Mouse (Mus musculus): ENCODE measurements at regions not wholly inside any gene's neighbourhood (a gene's known extent, or its start where the extent isn't known, plus 50 kb on each side); places are given as distances from the start of the nearest gene placed in this dataset.

DNA sequence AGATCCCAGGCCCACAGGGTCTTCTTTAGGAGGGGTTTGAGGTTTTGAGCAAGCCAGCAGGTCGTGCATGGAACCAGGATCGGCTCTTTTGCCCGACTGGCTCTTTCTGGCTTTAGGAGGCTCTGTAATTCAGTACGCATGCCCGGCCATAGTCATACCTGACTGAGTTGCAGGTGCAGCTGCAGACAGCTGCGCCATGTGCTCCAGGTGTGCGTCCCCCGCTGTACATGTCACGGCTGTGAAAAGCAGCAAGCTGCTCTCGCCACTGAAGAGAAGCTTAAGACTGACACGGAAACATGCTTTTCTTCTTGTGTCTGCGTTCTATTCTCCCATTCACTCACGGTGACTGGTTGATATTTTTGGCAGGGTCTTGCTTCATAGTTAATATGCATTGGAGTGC is 123.2 kb upstream of the Satb1 start:
- TF ChIP-seq KAT2A (IDR thresholded peaks at IDR 0.05; ENCODE audit: insufficient replicate concordance, low read length) = no peak
- no peak for TF ChIP-seq ZMIZ1 (IDR thresholded peaks at IDR 0.05; ENCODE audit: low read depth, low read length)
- no peak for TF ChIP-seq CTCF (conservative IDR thresholded peaks at IDR 0.05 in 1 of 2, IDR thresholded peaks at IDR 0.05 in 1 of 2; ENCODE audit: low read depth in 2 of 2, low read length in 2 of 2)
- TF ChIP-seq MAFK (IDR thresholded peaks at IDR 0.05; ENCODE audit: insufficient replicate concordance, low read length) = no peak

All from CH12.LX (cell line).